Comparison of ENCODE assay signal across 9 mouse cellular contexts in genomic region chr7:141433517-141434400, GRCm38 (mm10). TPM values are rescaled to one million over a fixed set of nuclear protein-coding genes. Genes with fewer than 3 reads are reported as not detected.
A peak's percentile ranks its signal among the peaks of the same experiment; 100 is the strongest.
DNase-seq lines count a peak whose midpoint lies in the region; ATAC-seq lines count a peak whose summit lies in the region.
"Had no signal": no experiment of that assay in that cellular context is flagged by ENCODE, and none has a peak within 500 bp of the region (broad histone marks: within the 10 kb centered on the region; RNA-seq: fewer than 3 reads in every experiment).

No protein-coding gene starts in this region.

- ATAC-seq in lung, embryonic 15.5 days (ENCODE audit: borderline replicate concordance, extremely low read depth, low FRiP score, low TSS enrichment), result no peak
- no peak for ATAC-seq in embryonic facial prominence, embryonic 12.5 days (ENCODE audit: insufficient number of reproducible peaks, insufficient read depth, low FRiP score, low TSS enrichment)
- ATAC-seq in intestine, embryonic 15.5 days, result no peak
- no peak for ATAC-seq in neural tube, embryonic 14.5 days (ENCODE audit: low read depth)

- H3K27me3 ChIP-seq in lung, embryonic 15.5 days, result no peaks in the 10 kb centered on the region
- no peaks in the 10 kb centered on the region for H3K27me3 ChIP-seq in embryonic facial prominence, embryonic 12.5 days
- H3K27me3 ChIP-seq in intestine, embryonic 15.5 days (replicated peaks), result no peaks in the 10 kb centered on the region
- no peaks in the 10 kb centered on the region for H3K27me3 ChIP-seq in neural tube, embryonic 14.5 days (ENCODE audit: control insufficient read depth, insufficient read depth, low read length)

- H3K9me3 ChIP-seq in lung, embryonic 15.5 days, result no peaks in the 10 kb centered on the region
- H3K9me3 ChIP-seq in embryonic facial prominence, embryonic 12.5 days, result no peaks in the 10 kb centered on the region
- no peaks in the 10 kb centered on the region for H3K9me3 ChIP-seq in intestine, embryonic 15.5 days
- H3K9me3 ChIP-seq in neural tube, embryonic 14.5 days (ENCODE audit: control insufficient read depth, low read length), result no peaks in the 10 kb centered on the region

- 67% methylated on average over 15 of the region's 15 CpGs for WGBS in lung, embryonic 15.5 days
- WGBS in embryonic facial prominence, embryonic 12.5 days, result 80% methylated on average over 15 of the region's 15 CpGs
- WGBS in intestine, embryonic 15.5 days, result 70% methylated on average over 15 of the region's 15 CpGs
- WGBS in neural tube, embryonic 14.5 days, result 72% methylated on average over 15 of the region's 15 CpGs

- DNase-seq in lung, postnatal 4 days, result no peak
- no peak for DNase-seq in right cerebral cortex, postnatal 36 days (ENCODE audit: low spot score in 2 of 2)
- no peak for DNase-seq in adrenal gland, postnatal 4 days (ENCODE audit: low spot score in 2 of 2)
- DNase-seq in layer of hippocampus, postnatal 36 days, result no peak

- peak overlapping the region; percentile 45 for H3K4me3 ChIP-seq in lung, embryonic 15.5 days
- peak overlapping the region; percentile 50 for H3K4me3 ChIP-seq in embryonic facial prominence, embryonic 12.5 days
- H3K4me3 ChIP-seq in intestine, embryonic 15.5 days (replicated peaks), result peak overlapping the region; percentile 36
- H3K4me3 ChIP-seq in neural tube, embryonic 14.5 days (ENCODE audit: low read depth, low read length), result peak overlapping the region; percentile 49

- H3K27ac ChIP-seq in lung, embryonic 15.5 days, result no peak overlapping the region
- H3K27ac ChIP-seq in embryonic facial prominence, embryonic 12.5 days, result no peak overlapping the region
- no peak overlapping the region for H3K27ac ChIP-seq in intestine, embryonic 15.5 days
- H3K27ac ChIP-seq in neural tube, embryonic 14.5 days (ENCODE audit: low read depth, low read length), result peak overlapping the region; percentile 78

- peak overlapping the region; percentile 82 for H3K4me2 ChIP-seq in lung, embryonic 15.5 days
- H3K4me2 ChIP-seq in embryonic facial prominence, embryonic 12.5 days (replicated peaks), result peak overlapping the region; percentile 72
- peak overlapping the region; percentile 94 for H3K4me2 ChIP-seq in intestine, embryonic 15.5 days (replicated peaks)
- peak overlapping the region; percentile 85 for H3K4me2 ChIP-seq in neural tube, embryonic 14.5 days (ENCODE audit: low read depth, low read length)

- peaks cover 33% of the 10 kb centered on the region for H3K36me3 ChIP-seq in lung, embryonic 15.5 days
- H3K36me3 ChIP-seq in embryonic facial prominence, embryonic 12.5 days, result peaks cover 45% of the 10 kb centered on the region
- H3K36me3 ChIP-seq in intestine, embryonic 15.5 days, result peaks cover 28% of the 10 kb centered on the region; the same call in 1 of the 2 replicates
- peaks cover 23% of the 10 kb centered on the region for H3K36me3 ChIP-seq in neural tube, embryonic 14.5 days (ENCODE audit: control insufficient read depth, insufficient read depth, low read length)

- peaks cover 32% of the 10 kb centered on the region for H3K4me1 ChIP-seq in lung, embryonic 15.5 days
- peaks cover 47% of the 10 kb centered on the region for H3K4me1 ChIP-seq in embryonic facial prominence, embryonic 12.5 days
- H3K4me1 ChIP-seq in intestine, embryonic 15.5 days (replicated peaks), result peaks cover 40% of the 10 kb centered on the region
- H3K4me1 ChIP-seq in neural tube, embryonic 14.5 days (ENCODE audit: control insufficient read depth, insufficient read depth, low read length), result peaks cover 32% of the 10 kb centered on the region

- peak overlapping the region; percentile 43 for H3K9ac ChIP-seq in lung, embryonic 15.5 days
- peak overlapping the region; percentile 68 for H3K9ac ChIP-seq in embryonic facial prominence, embryonic 12.5 days
- H3K9ac ChIP-seq in intestine, embryonic 15.5 days, result peak overlapping the region; percentile 56
- H3K9ac ChIP-seq in neural tube, embryonic 14.5 days (replicated peaks; ENCODE audit: low read depth, low read length), result peak overlapping the region; percentile 72

RNA-seq across cellular contexts. Expression of gene Slc25a22, which starts 3.9 kb away (rescaled TPM):
- polyA plus RNA-seq in lung, embryonic 15.5 days (2015; fragmentation: Nextera tagmentation; extraction: Ambion mirVana), result 24.9 and 25.1 TPM in 2 replicates
- polyA plus RNA-seq in embryonic facial prominence, embryonic 12.5 days (2016; fragmentation: Nextera tagmentation; extraction: Ambion mirVana), result 39.2 and 41.9 TPM in 2 replicates
- polyA plus RNA-seq in intestine, embryonic 15.5 days (2015; fragmentation: Nextera tagmentation; extraction: Ambion mirVana), result 28.5 and 33.1 TPM in 2 replicates
- 66.9 and 80.4 TPM in 2 replicates for polyA plus RNA-seq in neural tube, embryonic 14.5 days (2014; fragmentation: Nextera tagmentation; extraction: Ambion mirVana)
- 10 to 100 TPM; 46.9 to 60.3 TPM for total RNA-seq in adrenal gland, postnatal 4 days (2021)
- 100 to 1,000 TPM; 319 to 341 TPM for total RNA-seq in layer of hippocampus, postnatal 36 days (2021)

RNA-seq across cellular contexts. Expression of gene Cend1, which starts 4.5 kb away (rescaled TPM):
- 0.52 and 0.90 TPM in 2 replicates for polyA plus RNA-seq in lung, embryonic 15.5 days (2015; fragmentation: Nextera tagmentation; extraction: Ambion mirVana)
- 7.4 and 10.4 TPM in 2 replicates for polyA plus RNA-seq in embryonic facial prominence, embryonic 12.5 days (2016; fragmentation: Nextera tagmentation; extraction: Ambion mirVana)
- polyA plus RNA-seq in intestine, embryonic 15.5 days (2015; fragmentation: Nextera tagmentation; extraction: Ambion mirVana), result 3.8 and 3.9 TPM in 2 replicates
- 51.6 and 70.7 TPM in 2 replicates for polyA plus RNA-seq in neural tube, embryonic 14.5 days (2014; fragmentation: Nextera tagmentation; extraction: Ambion mirVana)
- total RNA-seq in adrenal gland, postnatal 4 days (2021), result 1 to 10 TPM; 2.7 to 4.8 TPM
- 100 to 1,000 TPM; 250 to 269 TPM for total RNA-seq in layer of hippocampus, postnatal 36 days (2021)
- total RNA-seq: neutrophil, adult 5-6 weeks had no signal

RNA-seq across cellular contexts. Expression of gene Pidd1, which starts 10.1 kb away (rescaled TPM):
- polyA plus RNA-seq in lung, embryonic 15.5 days (2015; fragmentation: Nextera tagmentation; extraction: Ambion mirVana), result 14.4 and 15.8 TPM in 2 replicates
- 14.9 and 15.0 TPM in 2 replicates for polyA plus RNA-seq in embryonic facial prominence, embryonic 12.5 days (2016; fragmentation: Nextera tagmentation; extraction: Ambion mirVana)
- polyA plus RNA-seq in intestine, embryonic 15.5 days (2015; fragmentation: Nextera tagmentation; extraction: Ambion mirVana), result 7.6 and 9.6 TPM in 2 replicates
- polyA plus RNA-seq in neural tube, embryonic 14.5 days (2014; fragmentation: Nextera tagmentation; extraction: Ambion mirVana), result 2.0 and 2.5 TPM in 2 replicates
- 10 to 100 TPM in 1 of 2 experiments, 1 to 10 TPM in 1; 8.4 to 12.6 TPM for total RNA-seq in adrenal gland, postnatal 4 days (2021)
- 1 to 10 TPM in 1 of 2 experiments, under 1 TPM in 1; 0.66 to 1.1 TPM for total RNA-seq in layer of hippocampus, postnatal 36 days (2021)

RNA-seq across cellular contexts. Expression of gene Rplp2, which starts 13.4 kb away (rescaled TPM):
- 1,155 and 1,294 TPM in 2 replicates for polyA plus RNA-seq in lung, embryonic 15.5 days (2015; fragmentation: Nextera tagmentation; extraction: Ambion mirVana)
- 1,180 and 1,203 TPM in 2 replicates for polyA plus RNA-seq in embryonic facial prominence, embryonic 12.5 days (2016; fragmentation: Nextera tagmentation; extraction: Ambion mirVana)
- polyA plus RNA-seq in intestine, embryonic 15.5 days (2015; fragmentation: Nextera tagmentation; extraction: Ambion mirVana), result 1,378 and 1,526 TPM in 2 replicates
- polyA plus RNA-seq in neural tube, embryonic 14.5 days (2014; fragmentation: Nextera tagmentation; extraction: Ambion mirVana), result 654 and 691 TPM in 2 replicates
- total RNA-seq in adrenal gland, postnatal 4 days (2021), result 1,000 to 10,000 TPM; 1,329 to 1,362 TPM
- total RNA-seq in layer of hippocampus, postnatal 36 days (2021), result 100 to 1,000 TPM; 556 TPM

RNA-seq across cellular contexts. Expression of gene Gatd1, which starts 19.8 kb away (rescaled TPM):
- 50.8 and 51.8 TPM in 2 replicates for polyA plus RNA-seq in lung, embryonic 15.5 days (2015; fragmentation: Nextera tagmentation; extraction: Ambion mirVana)
- polyA plus RNA-seq in embryonic facial prominence, embryonic 12.5 days (2016; fragmentation: Nextera tagmentation; extraction: Ambion mirVana), result 62.2 and 68.5 TPM in 2 replicates
- polyA plus RNA-seq in intestine, embryonic 15.5 days (2015; fragmentation: Nextera tagmentation; extraction: Ambion mirVana), result 47.4 and 49.2 TPM in 2 replicates
- polyA plus RNA-seq in neural tube, embryonic 14.5 days (2014; fragmentation: Nextera tagmentation; extraction: Ambion mirVana), result 42.7 and 44.8 TPM in 2 replicates
- total RNA-seq in adrenal gland, postnatal 4 days (2021), result 10 to 100 TPM; 44.9 to 50.6 TPM
- 10 to 100 TPM; 42.2 to 48.4 TPM for total RNA-seq in layer of hippocampus, postnatal 36 days (2021)
